Mouse (Mus musculus) midbrain, embryonic 10.5 days (tissue): ENCODE results near the gene Myl3. TPM values are rescaled to one million over a fixed set of nuclear protein-coding genes. Genes with fewer than 3 reads are reported as not detected.

ENCODE experiments used
- DNase-seq: peaks from one replicate; pipeline ENCODE4 v3.0.0-alpha.2; 2017; ENCODE audit warnings: low spot score
- H3K27ac ChIP-seq: fragments of 300-500 bp; sonication (generic); replicated peaks from 2 replicates; pipeline ENCODE4 v1.5.1; 2016; ENCODE audit warnings: mild to moderate bottlenecking
- H3K27me3 ChIP-seq: fragments of 300-500 bp; sonication (generic); 2 replicates; pipeline ENCODE4 v1.6.1; 2016; ENCODE audit warnings: low read depth, mild to moderate bottlenecking; ENCODE audit not compliant: poor library complexity, severe bottlenecking
- H3K36me3 ChIP-seq: fragments of 300-500 bp; sonication (generic); 2 replicates; pipeline ENCODE4 v1.6.1; 2016; ENCODE audit warnings: mild to moderate bottlenecking, moderate library complexity
- H3K4me1 ChIP-seq: fragments of 300-500 bp; sonication (generic); 2 replicates; pipeline ENCODE4 v1.6.1; 2016
- H3K4me3 ChIP-seq: fragments of 300-500 bp; sonication (generic); 2 replicates; pipeline ENCODE4 v1.5.1; 2016; ENCODE audit warnings: mild to moderate bottlenecking, moderate library complexity
- H3K9me3 ChIP-seq: fragments of 300-500 bp; sonication (generic); replicated peaks from 2 replicates; pipeline ENCODE4 v1.6.1; 2016; ENCODE audit warnings: mild to moderate bottlenecking
- WGBS: fragments of 180-500 bp; shearing (Covaris S2); methylation state at CpG from one replicate; pipeline ENCODE4 v1.1.7; 2016; 5-methylcytosine and 5-hydroxymethylcytosine counted together
- polyA plus RNA-seq: library from polyadenylated mRNA; unstranded; fragments of >200 nt; fragmentation: Nextera tagmentation; extraction: Ambion mirVana; gene quantifications from 2 replicates; pipeline ENCODE4 v1.2.1, GENCODE M21; 2016

Myl3 gene
- polyA plus RNA-seq, 1 experiment from 2014 or later = 0.36 TPM

- peaks cover 50% of the 10 kb centered on the region for H3K4me1 ChIP-seq
- H3K4me3 ChIP-seq = no peak overlapping the region
- peaks cover 29% of the 10 kb centered on the region for H3K27me3 ChIP-seq
- no peaks in the 10 kb centered on the region for H3K36me3 ChIP-seq
- WGBS = 77% methylated on average over 5 of the region's 5 CpGs
- H3K27ac ChIP-seq = 0 out of 2 replicates have a peak overlapping the region, but pooled peaks have one; percentile 6
- H3K9me3 ChIP-seq = no peaks in the 10 kb centered on the region
- no peak for DNase-seq
Observed at GRCm38 (mm10) chr9:110751412-110751811, 9.8 kb downstream of the Myl3 start.

- WGBS = 64% methylated on average over 4 of the region's 4 CpGs
- H3K4me3 ChIP-seq = no peak overlapping the region
- DNase-seq = no peak
- H3K27me3 ChIP-seq = peaks cover 14% of the 10 kb centered on the region
- peak overlapping the region; percentile 35; the same call in 1 of the 2 replicates for H3K27ac ChIP-seq
- H3K4me1 ChIP-seq = peaks cover 42% of the 10 kb centered on the region
- H3K36me3 ChIP-seq = no peaks in the 10 kb centered on the region
- H3K9me3 ChIP-seq = no peaks in the 10 kb centered on the region
Observed at GRCm38 (mm10) chr9:110752917-110753435, 11.3 kb downstream of the Myl3 start.

GRCm38 (mm10) chr9:110753773-110754172 is 12.1 kb downstream of the Myl3 start:
- peaks cover 8% of the 10 kb centered on the region for H3K27me3 ChIP-seq
- WGBS = 74% methylated on average over 4 of the region's 4 CpGs
- no peak for DNase-seq
- H3K27ac ChIP-seq = peak overlapping the region; percentile 35; the same call in 1 of the 2 replicates
- H3K9me3 ChIP-seq = no peaks in the 10 kb centered on the region
- H3K36me3 ChIP-seq = no peaks in the 10 kb centered on the region
- H3K4me1 ChIP-seq = peaks cover 42% of the 10 kb centered on the region
- no peak overlapping the region for H3K4me3 ChIP-seq

- no peaks in the 10 kb centered on the region for H3K9me3 ChIP-seq
- peaks cover 19% of the 10 kb centered on the region for H3K4me1 ChIP-seq
- no peak for DNase-seq
- no peaks in the 10 kb centered on the region for H3K36me3 ChIP-seq
- H3K4me3 ChIP-seq = no peak overlapping the region
- H3K27me3 ChIP-seq = peaks cover 6% of the 10 kb centered on the region; the same call in 1 of the 2 replicates
- 88% methylated on average over 5 of the region's 5 CpGs for WGBS
- H3K27ac ChIP-seq = no peak overlapping the region
Observed at GRCm38 (mm10) chr9:110757816-110758215, 16.2 kb downstream of the Myl3 start.

GRCm38 (mm10) chr9:110758605-110759004 is 16.9 kb downstream of the Myl3 start:
- Histone ChIP-seq H3K4me3 (no peak overlapping the region), H3K4me1 (peaks cover 16% of the 10 kb centered on the region), H3K36me3 (no peaks in the 10 kb centered on the region), H3K27me3 (peaks cover 9% of the 10 kb centered on the region), H3K27ac (no peak overlapping the region), H3K9me3 (no peaks in the 10 kb centered on the region)
- DNase-seq = no peak
- WGBS = 87% methylated on average over 8 of the region's 8 CpGs

GRCm38 (mm10) chr9:110759265-110759664 is 17.6 kb downstream of the Myl3 start:
- H3K4me1 ChIP-seq = 0 out of 2 replicates have a peak, but pooled peaks cover 11% of the 10 kb centered on the region
- peaks cover 16% of the 10 kb centered on the region for H3K27me3 ChIP-seq
- H3K9me3 ChIP-seq = no peaks in the 10 kb centered on the region
- whole genome bisulfite sequencing = 63% methylated on average over 2 of the region's 2 CpGs
- DNase-seq = peak; percentile 51
- no peak overlapping the region for H3K4me3 ChIP-seq
- no peak overlapping the region for H3K27ac ChIP-seq
- H3K36me3 ChIP-seq = no peaks in the 10 kb centered on the region

GRCm38 (mm10) chr9:110760886-110761285 is 19.2 kb downstream of the Myl3 start:
- DNase-seq = no peak
- no peaks in the 10 kb centered on the region for H3K36me3 ChIP-seq
- no peak overlapping the region for H3K27ac ChIP-seq
- peaks cover 18% of the 10 kb centered on the region for H3K27me3 ChIP-seq
- H3K4me3 ChIP-seq = no peak overlapping the region
- 89% methylated on average over 8 of the region's 8 CpGs for WGBS
- no peaks in the 10 kb centered on the region for H3K9me3 ChIP-seq
- H3K4me1 ChIP-seq = 0 out of 2 replicates have a peak, but pooled peaks cover 13% of the 10 kb centered on the region

- Histone ChIP-seq H3K36me3 (no peaks in the 10 kb centered on the region), H3K27me3 (peaks cover 18% of the 10 kb centered on the region), H3K27ac (no peak overlapping the region), H3K9me3 (no peaks in the 10 kb centered on the region), H3K4me3 (no peak overlapping the region), H3K4me1 (0 out of 2 replicates have a peak, but pooled peaks cover 11% of the 10 kb centered on the region)
- WGBS = 79% methylated on average over 10 of the region's 10 CpGs
- DNase-seq = no peak
Observed at GRCm38 (mm10) chr9:110762763-110763162, 21.1 kb downstream of the Myl3 start.

- Histone ChIP-seq H3K9me3 (no peaks in the 10 kb centered on the region), H3K4me1 (0 out of 2 replicates have a peak, but pooled peaks cover 11% of the 10 kb centered on the region), H3K36me3 (no peaks in the 10 kb centered on the region), H3K4me3 (no peak overlapping the region), H3K27me3 (peaks cover 18% of the 10 kb centered on the region), H3K27ac (no peak overlapping the region)
- DNase-seq = no peak
- WGBS = 70% methylated on average over 2 of the region's 2 CpGs
Observed at GRCm38 (mm10) chr9:110763405-110763804, 21.7 kb downstream of the Myl3 start.

GRCm38 (mm10) chr9:110772336-110772735 is 30.7 kb downstream of the Myl3 start:
- Histone ChIP-seq H3K27me3 (peaks cover 4% of the 10 kb centered on the region; the same call in 1 of the 2 replicates), H3K4me3 (no peak overlapping the region), H3K36me3 (no peaks in the 10 kb centered on the region), H3K9me3 (no peaks in the 10 kb centered on the region), H3K4me1 (no peaks in the 10 kb centered on the region), H3K27ac (no peak overlapping the region)
- WGBS = 92% methylated on average over 10 of the region's 10 CpGs
- no peak for DNase-seq

GRCm38 (mm10) chr9:110774403-110775268 is 33.0 kb downstream of the Myl3 start:
- Histone ChIP-seq H3K4me1 (no peaks in the 10 kb centered on the region; the same call in 1 of the 2 replicates), H3K9me3 (no peaks in the 10 kb centered on the region), H3K27ac (no peak overlapping the region), H3K27me3 (peaks cover 14% of the 10 kb centered on the region), H3K36me3 (no peaks in the 10 kb centered on the region), H3K4me3 (no peak overlapping the region)
- 86% methylated on average over 15 of the region's 15 CpGs for WGBS
- no peak for DNase-seq

GRCm38 (mm10) chr9:110775269-110776022 is 33.8 kb downstream of the Myl3 start:
- 84% methylated on average over 10 of the region's 10 CpGs for WGBS
- Histone ChIP-seq H3K27ac (peak overlapping the region; percentile 17; the same call in 1 of the 2 replicates), H3K36me3 (no peaks in the 10 kb centered on the region), H3K9me3 (no peaks in the 10 kb centered on the region), H3K4me1 (peaks cover 2% of the 10 kb centered on the region), H3K4me3 (no peak overlapping the region), H3K27me3 (peaks cover 22% of the 10 kb centered on the region)
- no peak for DNase-seq
